In genomic region chr12:98389618-98390017, GRCm38 (mm10) we compare ENCODE assay signal across 30 mouse cellular contexts.
"Had no signal": no experiment of that assay in that cellular context is flagged by ENCODE, and none has a peak within 500 bp of the region (broad histone marks: within the 10 kb centered on the region; RNA-seq: fewer than 3 reads in every experiment).

No protein-coding gene starts in this region.

- H3K4me3 ChIP-seq: limb, embryonic 10.5 days; limb, embryonic 12.5 days; limb, embryonic 13.5 days; limb, embryonic 15.5 days; liver, embryonic 12.5 days; liver, embryonic 13.5 days; liver, embryonic 15.5 days; lung, embryonic 15.5 days; megakaryocyte, embryonic 14.5 days; midbrain, embryonic 10.5 days; midbrain, embryonic 12.5 days; midbrain, embryonic 13.5 days; midbrain, embryonic 15.5 days; myocyte; neural tube, embryonic 12.5 days had no signal

- H3K27ac ChIP-seq: limb, embryonic 10.5 days; limb, embryonic 12.5 days; limb, embryonic 13.5 days; limb, embryonic 15.5 days; liver, embryonic 12.5 days; liver, embryonic 13.5 days; liver, embryonic 14.5 days; liver, embryonic 15.5 days; lung, embryonic 15.5 days; macrophage; midbrain, embryonic 10.5 days; midbrain, embryonic 12.5 days; midbrain, embryonic 13.5 days; midbrain, embryonic 15.5 days; neural tube, embryonic 12.5 days had no signal

- H3K4me1 ChIP-seq: limb, embryonic 10.5 days; limb, embryonic 12.5 days; limb, embryonic 13.5 days; limb, embryonic 15.5 days; liver, embryonic 12.5 days; liver, embryonic 13.5 days; liver, embryonic 15.5 days; lung, embryonic 15.5 days; megakaryocyte, embryonic 14.5 days; midbrain, embryonic 10.5 days; midbrain, embryonic 12.5 days; midbrain, embryonic 13.5 days; midbrain, embryonic 15.5 days; neural tube, embryonic 12.5 days had no signal

- H3K36me3 ChIP-seq: limb, embryonic 10.5 days; limb, embryonic 12.5 days; limb, embryonic 13.5 days; limb, embryonic 15.5 days; liver, embryonic 12.5 days; liver, embryonic 13.5 days; liver, embryonic 15.5 days; lung, embryonic 15.5 days; midbrain, embryonic 10.5 days; midbrain, embryonic 12.5 days; midbrain, embryonic 13.5 days; midbrain, embryonic 15.5 days; neural tube, embryonic 12.5 days had no signal

- H3K9me3 ChIP-seq: limb, embryonic 10.5 days; limb, embryonic 12.5 days; limb, embryonic 13.5 days; limb, embryonic 15.5 days; liver, embryonic 12.5 days; liver, embryonic 13.5 days; liver, embryonic 15.5 days; lung, embryonic 15.5 days; midbrain, embryonic 10.5 days; midbrain, embryonic 12.5 days; midbrain, embryonic 13.5 days; midbrain, embryonic 15.5 days; neural tube, embryonic 12.5 days had no signal

- DNase-seq: left cerebral cortex, postnatal 4 days; liver; liver, embryonic 13.5 days; liver, postnatal 0 days; lung, adult 18-20 months; lung, adult 2 months; lung, embryonic 14.5 days; lung, postnatal 10 days; lung, postnatal 14 days; lung, postnatal 36 days; lung, postnatal 4 days; midbrain, embryonic 14.5 days had no signal

- H3K9ac ChIP-seq: limb, embryonic 12.5 days; limb, embryonic 13.5 days; limb, embryonic 15.5 days; liver, embryonic 12.5 days; liver, embryonic 13.5 days; liver, embryonic 14.5 days; liver, embryonic 15.5 days; liver, postnatal 0 days; lung, embryonic 14.5 days; lung, embryonic 15.5 days; midbrain, embryonic 12.5 days; midbrain, embryonic 13.5 days; midbrain, embryonic 15.5 days; neural tube, embryonic 12.5 days had no signal

- H3K27me3 ChIP-seq: limb, embryonic 12.5 days; limb, embryonic 13.5 days; limb, embryonic 15.5 days; liver, embryonic 12.5 days; liver, embryonic 13.5 days; liver, embryonic 15.5 days; lung, embryonic 15.5 days; megakaryocyte, embryonic 14.5 days; midbrain, embryonic 12.5 days; midbrain, embryonic 13.5 days; midbrain, embryonic 15.5 days; neural tube, embryonic 12.5 days had no signal

- H3K4me2 ChIP-seq: limb, embryonic 12.5 days; limb, embryonic 13.5 days; limb, embryonic 15.5 days; liver, embryonic 11.5 days; liver, embryonic 12.5 days; liver, embryonic 13.5 days; liver, embryonic 15.5 days; lung, embryonic 14.5 days; lung, embryonic 15.5 days; midbrain, embryonic 11.5 days; midbrain, embryonic 12.5 days; midbrain, embryonic 13.5 days; midbrain, embryonic 15.5 days; neural tube, embryonic 12.5 days had no signal
